Mouse (Mus musculus): Measurements from ENCODE around the gene Sphk1. TPM values are rescaled to one million over a fixed set of nuclear protein-coding genes. Genes with fewer than 3 reads are reported as not detected.

Gene Sphk1
- polyA plus RNA-seq, 1 experiment = 37.2 TPM

- DNase-seq (ENCODE audit: low read depth) = no peak
Observed at GRCm38 (mm10) chr11:116506151-116506875, 24.4 kb upstream of the Sphk1 start.

- no peak for DNase-seq (ENCODE audit: low read depth)
Observed at GRCm38 (mm10) chr11:116508689-116509088, 22.0 kb upstream of the Sphk1 start.

- DNase-seq (ENCODE audit: low read depth) = no peak
Observed at GRCm38 (mm10) chr11:116511301-116511868, 19.3 kb upstream of the Sphk1 start.

GRCm38 (mm10) chr11:116512154-116512553 lies 18.6 kb upstream of the Sphk1 start:
- no peak for DNase-seq (ENCODE audit: low read depth)

- DNase-seq (ENCODE audit: low read depth) = no peak
Observed at GRCm38 (mm10) chr11:116512987-116513386, 17.7 kb upstream of the Sphk1 start.

- no peak for DNase-seq (ENCODE audit: low read depth)
Observed at GRCm38 (mm10) chr11:116513531-116514038, 17.1 kb upstream of the Sphk1 start.

- no peak for DNase-seq (ENCODE audit: low read depth)
Observed at GRCm38 (mm10) chr11:116515330-116516020, 15.2 kb upstream of the Sphk1 start.

GRCm38 (mm10) chr11:116518482-116518881 lies 12.2 kb upstream of the Sphk1 start:
- no peak for DNase-seq (ENCODE audit: low read depth)

- DNase-seq (ENCODE audit: low read depth) = no peak
Observed at GRCm38 (mm10) chr11:116521143-116521542, 9.6 kb upstream of the Sphk1 start.

GRCm38 (mm10) chr11:116522046-116522445 lies 8.7 kb upstream of the Sphk1 start:
- DNase-seq (ENCODE audit: low read depth) = no peak

GRCm38 (mm10) chr11:116522886-116523698 lies 7.6 kb upstream of the Sphk1 start:
- no peak for DNase-seq (ENCODE audit: low read depth)

GRCm38 (mm10) chr11:116523699-116524189 lies 7.0 kb upstream of the Sphk1 start:
- no peak for DNase-seq (ENCODE audit: low read depth)

- no peak for DNase-seq (ENCODE audit: low read depth)
Observed at GRCm38 (mm10) chr11:116528636-116529320, 1.9 kb upstream of the Sphk1 start.

GRCm38 (mm10) chr11:116531371-116532191 lies 856 bp downstream of the Sphk1 start:
- DNase-seq (ENCODE audit: low read depth) = no peak

- DNase-seq (ENCODE audit: low read depth) = no peak
Observed at GRCm38 (mm10) chr11:116532262-116532809, 1.6 kb downstream of the Sphk1 start.

- no peak for DNase-seq (ENCODE audit: low read depth)
Observed at GRCm38 (mm10) chr11:116532810-116533338, 2.1 kb downstream of the Sphk1 start.

- DNase-seq (ENCODE audit: low read depth) = no peak
Observed at GRCm38 (mm10) chr11:116533341-116534153, 2.8 kb downstream of the Sphk1 start.

GRCm38 (mm10) chr11:116534154-116534865 lies 3.6 kb downstream of the Sphk1 start:
- no peak for DNase-seq (ENCODE audit: low read depth)

Data from gonadal fat pad, adult 2 months (tissue).